In genomic region chr16:62129234-62129633, GRCm38 (mm10) we compare ENCODE assay signal across 28 mouse cellular contexts.
DNase-seq lines count a peak whose midpoint lies in the region; ATAC-seq lines count a peak whose summit lies in the region.
"Had no signal": no experiment of that assay in that cellular context is flagged by ENCODE, and none has a peak within 500 bp of the region (broad histone marks: within the 10 kb centered on the region; RNA-seq: fewer than 3 reads in every experiment).

No protein-coding gene starts in this region.

- DNase-seq in frontal cortex, postnatal 36 days (ENCODE audit: low spot score in 2 of 2) = peak; percentile 2 to 38
- DNase-seq in frontal cortex, postnatal 10 days (ENCODE audit: low spot score in 2 of 2) = no peak
- DNase-seq in left cerebral cortex, postnatal 25 days (ENCODE audit: low spot score in 2 of 2) = peak; percentile 9 to 71
- DNase-seq in left cerebral cortex, postnatal 10 days (ENCODE audit: extremely low spot score in 1 of 2, low spot score in 2 of 2) = no peak
- DNase-seq in telencephalon, adult 2 months (ENCODE audit: low read depth, low spot score) = peak; percentile 35
- no peak for DNase-seq in midbrain, embryonic 14.5 days
- DNase-seq: adrenal gland, adult 2 months; adrenal gland, postnatal 14 days; cerebellum, adult 11-12 months; cerebellum, adult 8-10 months; cerebellum, postnatal 10 days; cerebellum, postnatal 36 days; embryo, embryonic 11 days; gastrocnemius, postnatal 25 days; heart, adult 18-20 months; heart, postnatal 10 days; heart, postnatal 36 days had no signal

- no peaks in the 10 kb centered on the region for H3K36me3 ChIP-seq in midbrain, embryonic 14.5 days (ENCODE audit: control insufficient read depth, insufficient read depth, low read length)
- H3K36me3 ChIP-seq: embryonic facial prominence, embryonic 10.5 days; embryonic facial prominence, embryonic 13.5 days; forebrain, embryonic 12.5 days; forebrain, embryonic 15.5 days; heart, embryonic 12.5 days; heart, embryonic 15.5 days; hindbrain, embryonic 10.5 days; hindbrain, embryonic 13.5 days had no signal

- H3K4me1 ChIP-seq in midbrain, embryonic 14.5 days (ENCODE audit: control insufficient read depth, insufficient read depth, low read length) = no peaks in the 10 kb centered on the region
- H3K4me1 ChIP-seq: embryonic facial prominence, embryonic 10.5 days; embryonic facial prominence, embryonic 13.5 days; forebrain, embryonic 12.5 days; forebrain, embryonic 15.5 days; heart, embryonic 12.5 days; heart, embryonic 15.5 days; hindbrain, embryonic 10.5 days; hindbrain, embryonic 13.5 days had no signal

- WGBS in midbrain, embryonic 14.5 days = 34% methylated on average over 1 of the region's 1 CpGs

- H3K4me3 ChIP-seq in midbrain, embryonic 14.5 days (replicated peaks; ENCODE audit: low read depth, low read length) = no peak overlapping the region
- H3K4me3 ChIP-seq: embryonic facial prominence, embryonic 10.5 days; embryonic facial prominence, embryonic 13.5 days; erythroblast, embryonic 14.5 days; forebrain, embryonic 12.5 days; forebrain, embryonic 15.5 days; heart, embryonic 12.5 days; heart, embryonic 15.5 days; hindbrain, embryonic 10.5 days; hindbrain, embryonic 13.5 days had no signal

- ATAC-seq in midbrain, embryonic 14.5 days (ENCODE audit: low FRiP score, low TSS enrichment) = no peak
- ATAC-seq: CD4-positive, CD25-positive, alpha-beta regulatory T cell, adult 4 months; forebrain, embryonic 15.5 days; hindbrain, embryonic 16.5 days had no signal

- H3K9me3 ChIP-seq in midbrain, embryonic 14.5 days (ENCODE audit: control insufficient read depth, low read length) = no peaks in the 10 kb centered on the region
- H3K9me3 ChIP-seq: embryonic facial prominence, embryonic 10.5 days; embryonic facial prominence, embryonic 13.5 days; forebrain, embryonic 12.5 days; forebrain, embryonic 15.5 days; heart, embryonic 12.5 days; heart, embryonic 15.5 days; hindbrain, embryonic 10.5 days; hindbrain, embryonic 13.5 days had no signal

- H3K27ac ChIP-seq in midbrain, embryonic 14.5 days (replicated peaks; ENCODE audit: low read depth, low read length) = no peak overlapping the region
- H3K27ac ChIP-seq: embryonic facial prominence, embryonic 10.5 days; embryonic facial prominence, embryonic 13.5 days; forebrain, embryonic 12.5 days; forebrain, embryonic 15.5 days; heart, embryonic 15.5 days; hindbrain, embryonic 10.5 days; hindbrain, embryonic 13.5 days had no signal

- no peak overlapping the region for H3K4me2 ChIP-seq in midbrain, embryonic 14.5 days (ENCODE audit: low read length)
- H3K4me2 ChIP-seq: embryonic facial prominence, embryonic 13.5 days; forebrain, embryonic 12.5 days; forebrain, embryonic 15.5 days; heart, embryonic 12.5 days; heart, embryonic 15.5 days; hindbrain, embryonic 13.5 days had no signal

- H3K9ac ChIP-seq in midbrain, embryonic 14.5 days (replicated peaks; ENCODE audit: low read length) = no peak overlapping the region
- H3K9ac ChIP-seq: embryonic facial prominence, embryonic 13.5 days; forebrain, embryonic 12.5 days; forebrain, embryonic 15.5 days; heart, embryonic 12.5 days; heart, embryonic 15.5 days; hindbrain, embryonic 13.5 days had no signal

- intact Hi-C loops in left cerebral cortex, postnatal 25 days (cut with DNase I) = loop anchor here (2.0 to 10.0 kb wide), 2 partner anchors 54 to 316 kb away; no protein-coding TSS in a partner anchor
- intact Hi-C loops in left cerebral cortex, postnatal 10 days (cut with DNase I) = no loop called here

- H3K27me3 ChIP-seq in midbrain, embryonic 14.5 days (ENCODE audit: control insufficient read depth, insufficient read depth, low read length) = no peaks in the 10 kb centered on the region
- H3K27me3 ChIP-seq: embryonic facial prominence, embryonic 13.5 days; forebrain, embryonic 12.5 days; forebrain, embryonic 15.5 days; heart, embryonic 12.5 days; heart, embryonic 15.5 days; hindbrain, embryonic 13.5 days had no signal

Comparison
In these comparisons a context has a peak if more than half of its experiments do, and no peak if none do; other contexts are left out.
1. DNase-seq: peak in frontal cortex, postnatal 36 days (2 of 2), left cerebral cortex, postnatal 25 days (2 of 2) and telencephalon, adult 2 months (single experiment); none in frontal cortex, postnatal 10 days (0 of 2), left cerebral cortex, postnatal 10 days (0 of 2) and midbrain, embryonic 14.5 days (single experiment).